In the genomic region with DNA sequence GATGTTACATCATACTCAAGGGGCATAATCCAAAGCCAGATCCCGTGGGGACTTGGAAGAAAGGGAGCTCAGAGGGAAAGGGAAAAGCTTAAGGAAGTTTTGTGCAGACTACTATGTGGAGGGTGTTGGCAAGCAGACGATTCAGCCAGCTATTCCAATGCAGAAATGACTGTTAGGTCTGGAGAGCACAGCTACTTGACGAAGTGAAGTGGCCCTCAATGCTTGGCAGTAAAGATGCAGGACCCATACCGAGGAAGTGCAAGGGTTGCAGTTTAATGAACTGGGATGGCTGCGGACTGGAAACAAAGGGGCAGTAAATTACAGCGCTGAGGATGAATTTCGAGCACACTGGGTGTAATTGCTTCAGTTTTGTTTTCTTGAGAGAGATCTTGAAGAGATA, we compare ENCODE assay signal across 9 mouse cellular contexts. TPM values are rescaled to one million over a fixed set of nuclear protein-coding genes. Genes with fewer than 3 reads are reported as not detected.
DNase-seq lines count a peak whose midpoint lies in the region; ATAC-seq and TF ChIP-seq lines count a peak whose summit lies in the region.
"Had no signal": no experiment of that assay in that cellular context is flagged by ENCODE, and none has a peak within 500 bp of the region (broad histone marks: within the 10 kb centered on the region; RNA-seq: fewer than 3 reads in every experiment).

No protein-coding gene starts in this region.

- H3K79me2 ChIP-seq in MEL (ENCODE audit: control insufficient read depth, insufficient read depth, low read length, poor library complexity) = peaks cover 12% of the 10 kb centered on the region

- TF ChIP-seq EP300 in MEL (IDR thresholded peaks at IDR 0.05; ENCODE audit: low read depth in 1 of 2, low read length in 2 of 2) = no peak

- no peaks in the 10 kb centered on the region for H3K27me3 ChIP-seq in heart, embryonic 10.5 days (ENCODE audit: insufficient read depth, poor library complexity, severe bottlenecking)
- no peaks in the 10 kb centered on the region for H3K27me3 ChIP-seq in MEL (ENCODE audit: control insufficient read depth in 1 of 2, insufficient read depth in 2 of 2, low read length in 2 of 2)
- H3K27me3 ChIP-seq in hindbrain, embryonic 15.5 days = no peaks in the 10 kb centered on the region

- peak overlapping the region; percentile 0; the same call in 1 of the 2 replicates for H3K9ac ChIP-seq in MEL (ENCODE audit: control insufficient read depth, low read depth, low read length, poor library complexity, severe bottlenecking)
- no peak overlapping the region for H3K9ac ChIP-seq in hindbrain, embryonic 15.5 days

- ATAC-seq in hindbrain, embryonic 15.5 days (ENCODE audit: low FRiP score, low read depth) = no peak

- H3K4me3 ChIP-seq in heart, embryonic 10.5 days = peak overlapping the region; percentile 75
- H3K4me3 ChIP-seq in MEL (ENCODE audit: control insufficient read depth in 1 of 2, insufficient read depth in 1 of 2, low read depth in 2 of 2, low read length in 2 of 2) = peak overlapping the region in 1 of 2 experiments; percentile 97; a peak in 2 of 4 replicates
- H3K4me3 ChIP-seq in hindbrain, embryonic 15.5 days = peak overlapping the region; percentile 73

- 69% methylated on average over 7 of the region's 7 CpGs for WGBS in heart, embryonic 10.5 days
- WGBS in hindbrain, embryonic 15.5 days = 49% methylated on average over 7 of the region's 7 CpGs

- peak overlapping the region; percentile 68 for H3K4me2 ChIP-seq in hindbrain, embryonic 15.5 days

- no peak for TF ChIP-seq POLR2A in MEL (IDR thresholded peaks at IDR 0.05; ENCODE audit: control insufficient read depth in 1 of 2, insufficient read depth in 1 of 2, low read depth in 1 of 2, low read length in 2 of 2, poor library complexity in 1 of 2)

- no peak for DNase-seq in heart, embryonic 10.5 days (ENCODE audit: low spot score)
- DNase-seq in heart, adult 8-10 months (ENCODE audit: low spot score) = no peak
- no peak for DNase-seq in MEL (ENCODE audit: low read depth, low spot score)
- peak; percentile 65 for DNase-seq in lung, postnatal 10 days
- no peak for DNase-seq in right cerebral cortex, adult 2 months (ENCODE audit: low spot score in 2 of 2)
- no peak for DNase-seq in Muller cell, postnatal 12 days (ENCODE audit: inconsistent ontology term)
- no peak for DNase-seq in left cerebral cortex, adult 9 months (ENCODE audit: low spot score in 2 of 2)
- DNase-seq: gastrocnemius, postnatal 14 days had no signal

- H3K27ac ChIP-seq in heart, embryonic 10.5 days = no peak overlapping the region
- H3K27ac ChIP-seq in MEL (ENCODE audit: control insufficient read depth, low read depth, low read length) = no peak overlapping the region
- H3K27ac ChIP-seq in hindbrain, embryonic 15.5 days (replicated peaks) = no peak overlapping the region

- H3K36me3 ChIP-seq in heart, embryonic 10.5 days = peaks cover 11% of the 10 kb centered on the region; the same call in 1 of the 2 replicates
- peaks cover 0 to 7% of the 10 kb centered on the region in 2 experiments; a peak in 2 of 4 replicates for H3K36me3 ChIP-seq in MEL (ENCODE audit: control insufficient read depth in 1 of 2, insufficient read depth in 2 of 2, low read length in 2 of 2)
- peaks cover 5% of the 10 kb centered on the region; the same call in 1 of the 2 replicates for H3K36me3 ChIP-seq in hindbrain, embryonic 15.5 days

- no peak for TF ChIP-seq RAD21 in MEL (IDR thresholded peaks at IDR 0.05; ENCODE audit: low read depth, low read length)

- no peaks in the 10 kb centered on the region for H3K9me3 ChIP-seq in heart, embryonic 10.5 days
- H3K9me3 ChIP-seq in MEL (replicated peaks; ENCODE audit: insufficient read depth, low read length) = no peaks in the 10 kb centered on the region
- H3K9me3 ChIP-seq in hindbrain, embryonic 15.5 days = no peaks in the 10 kb centered on the region

- TF ChIP-seq CTCF in MEL (IDR thresholded peaks at IDR 0.05 in 2 of 3, conservative IDR thresholded peaks at IDR 0.05 in 1 of 3; ENCODE audit: control insufficient read depth in 1 of 3, insufficient read depth in 1 of 3, low read depth in 2 of 3, low read length in 3 of 3, poor library complexity in 1 of 3, severe bottlenecking in 1 of 3) = no peak

- peaks cover 26% of the 10 kb centered on the region for H3K4me1 ChIP-seq in heart, embryonic 10.5 days
- peaks cover 5 to 7% of the 10 kb centered on the region in 2 experiments; a peak in 3 of 4 replicates for H3K4me1 ChIP-seq in MEL (ENCODE audit: control insufficient read depth in 1 of 2, insufficient read depth in 2 of 2, low read length in 2 of 2)
- peaks cover 36% of the 10 kb centered on the region for H3K4me1 ChIP-seq in hindbrain, embryonic 15.5 days (replicated peaks)

TF ChIP-seq in MEL, 35 proteins besides CTCF, POLR2A, EP300 and RAD21:
- TF ChIP-seq CHD2 (IDR thresholded peaks at IDR 0.05; ENCODE audit: low read length) (no peak), POLR2AphosphoS2 (IDR thresholded peaks at IDR 0.05; ENCODE audit: low read length) (no peak), E2F4 (IDR thresholded peaks at IDR 0.05; ENCODE audit: borderline replicate concordance, low read depth, low read length) (no peak), SIN3A (IDR thresholded peaks at IDR 0.05; ENCODE audit: low read length) (no peak), MAFK (IDR thresholded peaks at IDR 0.05; ENCODE audit: borderline replicate concordance, low read depth, low read length) (no peak), ETS1 (IDR thresholded peaks at IDR 0.05; ENCODE audit: low read depth, low read length) (no peak), ZNF384 (IDR thresholded peaks at IDR 0.05; ENCODE audit: low read depth, low read length) (no peak), MAX (IDR thresholded peaks at IDR 0.05; ENCODE audit: low read length) (no peak), KAT2A (conservative IDR thresholded peaks at IDR 0.05; ENCODE audit: low read depth, low read length) (no peak), GABPA (IDR thresholded peaks at IDR 0.05; ENCODE audit: low read depth, low read length) (no peak), MYC (IDR thresholded peaks at IDR 0.05; ENCODE audit: low read depth, low read length) (no peak), TCF12 (IDR thresholded peaks at IDR 0.05; ENCODE audit: low read depth, low read length) (no peak), TBP (IDR thresholded peaks at IDR 0.05; ENCODE audit: low read depth, low read length) (no peak), NRF1 (IDR thresholded peaks at IDR 0.05; ENCODE audit: insufficient read depth, low read depth, low read length, poor library complexity, severe bottlenecking) (no peak), NELFE (IDR thresholded peaks at IDR 0.05; ENCODE audit: low read depth, low read length) (no peak), ZMIZ1 (IDR thresholded peaks at IDR 0.05; ENCODE audit: low read depth, low read length) (no peak)

RNA-seq across cellular contexts. Expression of a gene that starts 1.5 kb away (rescaled TPM):
- polyA plus RNA-seq in heart, embryonic 10.5 days (2016; fragmentation: Nextera tagmentation; extraction: Ambion mirVana) = 26.6 and 31.6 TPM in 2 replicates
- 10 to 100 TPM; 27.8 to 32.0 (median 29.6) TPM for total RNA-seq in heart, adult 8-10 months (2022)
- 18.7 and 27.0 TPM in 2 replicates for total RNA-seq in MEL (2012; rRNA removed)
- 10 to 100 TPM; 22.3 to 41.1 TPM for polyA plus RNA-seq in MEL (2012; ENCODE audit: insufficient read depth in 1 of 2, insufficient read length in 2 of 2, low read depth in 1 of 2, low replicate concordance in 2 of 2, missing spikeins in 1 of 2)
- polyA plus RNA-seq in hindbrain, embryonic 15.5 days (2015; fragmentation: Nextera tagmentation; extraction: Ambion mirVana) = 26.0 and 30.1 TPM in 2 replicates

RNA-seq across cellular contexts. Expression of a gene that starts 1.7 kb away (rescaled TPM):
- 1.8 and 2.5 TPM in 2 replicates for polyA plus RNA-seq in heart, embryonic 10.5 days (2016; fragmentation: Nextera tagmentation; extraction: Ambion mirVana)
- total RNA-seq in heart, adult 8-10 months (2022) = 1 to 10 TPM in 1 of 4 experiments, under 1 TPM in 3; 0.73 to 1.1 (median 0.83) TPM
- total RNA-seq in MEL (2012; rRNA removed) = 0.77 and 1.1 TPM in 2 replicates
- 1 to 10 TPM in 1 of 2 experiments, not detected in 1; 1.2 TPM for polyA plus RNA-seq in MEL (2012; ENCODE audit: insufficient read depth in 1 of 2, insufficient read length in 2 of 2, low read depth in 1 of 2, low replicate concordance in 2 of 2, missing spikeins in 1 of 2)
- 5.2 and 6.6 TPM in 2 replicates for polyA plus RNA-seq in hindbrain, embryonic 15.5 days (2015; fragmentation: Nextera tagmentation; extraction: Ambion mirVana)
